Mouse (Mus musculus) gastrocnemius, adult 2 months (tissue): ENCODE measurements around the gene Papss1. TPM values are rescaled to one million over a fixed set of nuclear protein-coding genes. Genes with fewer than 3 reads are reported as not detected.
A peak's percentile ranks its signal among the peaks of the same experiment; 100 is the strongest.

ENCODE experiments used
- DNase-seq: peaks from one replicate; pipeline ENCODE4 v3.0.0; 2022
- H3K27ac ChIP-seq: fragments of 200-600 bp; 2 replicates; pipeline ENCODE4 v1.8.1; 2022; ENCODE audit warnings: mild to moderate bottlenecking
- H3K4me3 ChIP-seq: fragments of 200-600 bp; 2 replicates; pipeline ENCODE4 v1.8.1; 2022; ENCODE audit warnings: mild to moderate bottlenecking, moderate library complexity
- CTCF ChIP-seq: fragments of 200-600 bp; IDR thresholded peaks from 2 replicates; pipeline ENCODE4 v1.8.1; 2022; ENCODE audit warnings: antibody characterized with exemption, mild to moderate bottlenecking, moderate library complexity
- intact Hi-C: fragments of 180-260 bp; cut with DNase I; formaldehyde crosslinking; loops from one replicate; pipeline ENCODE4 v1.15.1; 2025
- total RNA-seq, 2 experiments: library from RNA; stranded (reverse); gene quantifications; 2 replicates each; pipeline ENCODE4 v1.2.3; 2021

The Papss1 gene
- total RNA-seq, 2 experiments from 2014 or later: 4.1 to 5.6 TPM

- DNase-seq: no peak
- intact Hi-C loops: loop anchor here (1.0 kb wide), 2 partner anchors 232 to 252 kb away; no protein-coding TSS in a partner anchor
- Histone ChIP-seq H3K4me3 (peak overlapping the region; percentile 51), H3K27ac (no peak overlapping the region)
- TF ChIP-seq CTCF: peak; percentile 84
These were observed 12.0 kb upstream of the Papss1 start for GRCm38 (mm10) chr3:131552349-131553254.

- no peak overlapping the region for H3K27ac ChIP-seq
- no peak for TF ChIP-seq CTCF
- DNase-seq: no peak
- H3K4me3 ChIP-seq: no peak overlapping the region
- intact Hi-C loops: no loop called here
These were observed 8.8 kb upstream of the Papss1 start for GRCm38 (mm10) chr3:131555771-131556170.

- intact Hi-C loops: no loop called here
These were observed 3.0 kb upstream of the Papss1 start for GRCm38 (mm10) chr3:131561591-131561990.

GRCm38 (mm10) chr3:131565257-131565610 lies 666 bp downstream of the Papss1 start:
- Histone ChIP-seq H3K27ac (peak overlapping the region; percentile 91), H3K4me3 (peak overlapping the region; percentile 88)
- no peak for TF ChIP-seq CTCF
- DNase-seq: no peak
- intact Hi-C loops: no loop called here

More at GRCm38 (mm10) chr3:131561591-131561990, 3.0 kb upstream of the Papss1 start:
- no peak for TF ChIP-seq CTCF
- Histone ChIP-seq H3K4me3 (no peak overlapping the region), H3K27ac (no peak overlapping the region)
- no peak for DNase-seq

- no peak for DNase-seq
- intact Hi-C loops: no loop called here
- Histone ChIP-seq H3K4me3 (no peak overlapping the region), H3K27ac (no peak overlapping the region)
- no peak for TF ChIP-seq CTCF
These were observed 1.7 kb downstream of the Papss1 start for GRCm38 (mm10) chr3:131566281-131566680.

- DNase-seq: no peak
- H3K27ac ChIP-seq: no peak overlapping the region
- no peak for TF ChIP-seq CTCF
- no peak overlapping the region for H3K4me3 ChIP-seq
- intact Hi-C loops: no loop called here
These were observed 5.9 kb downstream of the Papss1 start for GRCm38 (mm10) chr3:131570506-131570905.

- TF ChIP-seq CTCF: no peak
- intact Hi-C loops: no loop called here
- Histone ChIP-seq H3K27ac (no peak overlapping the region), H3K4me3 (no peak overlapping the region)
- no peak for DNase-seq
These were observed 9.0 kb downstream of the Papss1 start for GRCm38 (mm10) chr3:131573555-131573954.

- no peak for DNase-seq
- Histone ChIP-seq H3K27ac (no peak overlapping the region), H3K4me3 (no peak overlapping the region)
- intact Hi-C loops: no loop called here
- no peak for TF ChIP-seq CTCF
These were observed 14.0 kb downstream of the Papss1 start for GRCm38 (mm10) chr3:131578434-131579104.

GRCm38 (mm10) chr3:131580040-131580439 lies 15.5 kb downstream of the Papss1 start:
- no peak for TF ChIP-seq CTCF
- intact Hi-C loops: no loop called here
- DNase-seq: no peak
- H3K4me3 ChIP-seq: no peak overlapping the region
- no peak overlapping the region for H3K27ac ChIP-seq

- intact Hi-C loops: no loop called here
- Histone ChIP-seq H3K4me3 (no peak overlapping the region), H3K27ac (no peak overlapping the region)
- DNase-seq: no peak
- no peak for TF ChIP-seq CTCF
These were observed 16.5 kb downstream of the Papss1 start for GRCm38 (mm10) chr3:131581096-131581495.

- DNase-seq: no peak
- TF ChIP-seq CTCF: peak; percentile 13; the same call in 1 of the 2 replicates
- Histone ChIP-seq H3K4me3 (no peak overlapping the region), H3K27ac (no peak overlapping the region)
- intact Hi-C loops: no loop called here
These were observed 22.2 kb downstream of the Papss1 start for GRCm38 (mm10) chr3:131586818-131587217.

GRCm38 (mm10) chr3:131587959-131588358 lies 23.4 kb downstream of the Papss1 start:
- no peak overlapping the region for H3K4me3 ChIP-seq
- intact Hi-C loops: no loop called here
- no peak for TF ChIP-seq CTCF
- no peak for DNase-seq
- no peak overlapping the region for H3K27ac ChIP-seq

- intact Hi-C loops: loop anchor here (10.0 kb wide), 1 partner anchor 292 kb away; no protein-coding TSS in a partner anchor
- H3K4me3 ChIP-seq: no peak overlapping the region
- peak; percentile 54 for TF ChIP-seq CTCF
- no peak for DNase-seq
- H3K27ac ChIP-seq: no peak overlapping the region
These were observed 28.7 kb downstream of the Papss1 start for GRCm38 (mm10) chr3:131593143-131593798.
